Mouse (Mus musculus) kidney, adult 2 months (tissue): ENCODE measurements at regions not wholly inside any gene's neighbourhood (a gene's known extent, or its start where the extent isn't known, plus 50 kb on each side); places are given as distances from the start of the nearest gene placed in this dataset.

Source experiments
- CTCF ChIP-seq: fragments of 200-500 bp; conservative IDR thresholded peaks from 2 replicates; pipeline ENCODE4 v1.5.1; 2011; ENCODE audit warnings: low read depth, mild to moderate bottlenecking, control low read depth, low read length, moderate library complexity, mixed read lengths; ENCODE audit not compliant: insufficient read depth, insufficient read length
- POLR2A ChIP-seq: fragments of 200-500 bp; IDR thresholded peaks from one replicate; pipeline ENCODE4 v1.6.1; 2011; ENCODE audit warnings: low read depth, low read length, control low read depth

DNA sequence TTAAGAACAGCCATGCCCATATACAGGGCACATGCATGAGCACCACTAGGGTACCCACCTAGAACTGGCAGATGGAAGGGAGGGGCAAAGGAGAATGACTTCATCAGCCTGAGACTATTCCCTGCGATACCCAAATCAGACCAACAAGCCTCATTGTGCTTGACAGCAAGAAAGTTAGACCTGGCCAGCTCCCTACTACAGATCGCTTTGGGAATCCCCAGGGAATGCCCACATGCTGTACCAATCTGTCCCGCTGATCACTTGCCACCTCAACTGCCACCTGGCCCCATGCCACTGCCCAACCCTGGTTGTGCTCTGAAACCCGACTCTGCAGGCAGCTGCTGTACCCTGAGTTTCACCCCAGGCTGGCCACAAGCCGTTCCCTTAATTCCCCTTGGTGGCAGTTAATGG lies 188.0 kb upstream of the Jarid2 start:
- TF ChIP-seq POLR2A (no peak), CTCF (no peak)
